Mouse (Mus musculus) spleen, postnatal 4 days (tissue): ENCODE data around the gene Snrpg.
A peak's percentile ranks its signal among the peaks of the same experiment; 100 is the strongest.

Source experiments
- DNase-seq, 2 experiments: peaks; one replicate each; pipeline ENCODE4 v3.0.0; 2022; ENCODE audit warnings: low spot score in 2 of 2

Gene Snrpg

GRCm38 (mm10) chr6:86399995-86400394, 28.9 kb downstream of the Snrpg start:
- DNase-seq, result no peak

GRCm38 (mm10) chr6:86400972-86401371, 29.9 kb downstream of the Snrpg start:
- DNase-seq, result peak; percentile 76 to 83

DNA sequence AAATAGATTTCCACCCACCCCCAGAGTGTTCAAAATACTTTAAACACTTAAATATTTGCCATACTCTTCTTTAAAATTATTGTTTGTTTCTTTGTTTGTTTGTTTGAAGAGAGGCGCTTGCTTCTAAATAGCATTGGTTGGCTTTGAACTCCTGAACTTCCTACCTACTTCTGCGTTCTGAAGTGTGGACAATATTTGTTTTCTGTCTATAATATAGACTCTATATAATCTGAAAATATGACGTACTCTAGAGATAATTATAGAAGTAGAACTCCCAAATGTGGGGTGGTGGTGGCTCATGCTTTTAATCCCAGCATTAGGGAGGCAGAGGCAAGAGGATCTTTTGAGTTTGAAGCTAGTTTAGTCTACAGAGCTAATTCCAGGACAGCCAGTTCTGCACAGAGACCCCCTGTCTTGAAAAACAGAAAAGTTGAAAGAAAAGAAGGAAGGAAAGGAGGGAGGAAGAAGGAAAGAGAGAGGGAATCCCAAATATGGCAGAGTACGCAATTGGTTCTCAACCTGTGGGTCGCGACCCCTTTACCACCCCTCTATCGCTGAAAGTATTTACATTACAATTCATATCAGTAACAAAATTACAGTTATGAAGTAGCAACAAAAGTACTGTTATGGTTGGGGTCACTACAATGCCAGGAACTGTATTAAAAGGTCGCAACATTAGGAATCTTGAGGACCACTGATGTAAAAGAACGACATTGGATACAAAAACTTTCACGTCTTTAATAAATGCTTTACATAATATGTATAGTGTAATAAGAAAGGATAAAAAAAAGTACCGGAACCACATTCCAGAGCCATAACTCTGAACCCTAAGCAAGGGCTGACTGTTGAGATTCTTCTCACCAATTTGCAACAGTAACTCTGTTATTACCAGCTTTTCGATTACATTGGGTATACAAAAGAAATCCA, 31.8 kb downstream of the Snrpg start:
- DNase-seq, result no peak

DNA sequence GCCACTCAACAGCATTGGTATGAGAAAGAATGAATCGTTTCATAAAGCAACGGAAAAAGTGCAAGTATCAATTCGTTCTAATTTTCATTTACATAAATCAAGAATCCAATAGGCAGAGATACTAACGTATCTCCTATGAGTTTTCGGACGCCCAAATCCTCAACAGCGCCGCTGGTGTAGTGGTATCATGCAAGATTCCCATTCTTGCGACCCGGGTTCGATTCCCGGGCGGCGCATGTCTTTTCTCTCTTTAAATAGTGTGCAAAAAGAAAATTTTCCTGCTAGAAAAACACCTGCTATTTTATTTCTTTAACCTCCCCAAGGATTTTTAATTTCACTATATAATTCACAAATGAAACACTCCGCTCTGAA, 32.6 kb downstream of the Snrpg start:
- peak; percentile 87 to 92 for DNase-seq

DNA sequence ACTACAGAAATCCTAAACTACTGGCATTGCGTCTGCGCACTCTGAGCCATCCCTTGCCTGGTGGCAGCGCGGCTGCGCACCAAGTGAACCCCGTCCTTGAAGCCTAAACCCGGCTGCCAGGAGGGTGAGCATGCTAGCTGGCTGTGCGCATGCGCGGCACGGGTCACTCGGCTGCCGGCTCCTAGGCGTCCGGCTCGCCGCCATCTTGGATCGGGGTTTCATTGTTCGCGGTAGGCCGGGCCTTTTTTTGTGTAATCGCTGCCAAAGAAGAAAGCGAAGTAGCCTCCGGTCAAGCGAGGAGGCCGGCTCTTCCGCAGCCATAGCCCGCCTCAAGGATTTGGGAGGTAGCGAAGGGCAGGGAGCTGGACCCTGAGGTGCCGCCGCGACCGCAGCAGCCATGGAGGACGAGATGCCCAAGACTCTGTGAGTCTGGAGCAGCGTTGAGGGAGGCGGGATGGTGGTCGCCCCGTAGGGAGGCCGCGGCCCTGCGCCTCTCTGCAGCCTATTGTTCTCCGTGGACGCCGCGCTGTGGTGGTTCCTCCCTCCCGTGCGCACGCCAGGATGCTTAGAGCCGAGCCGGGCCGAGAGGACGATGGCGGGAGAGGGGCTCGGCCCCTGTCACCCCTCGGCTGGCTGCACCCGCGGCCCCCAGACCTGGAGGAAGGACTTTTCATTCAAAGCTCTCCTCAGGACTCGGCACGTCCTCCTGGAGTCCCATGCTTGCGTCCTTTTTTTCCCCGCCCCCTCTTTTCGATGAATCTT, 33.2 kb downstream of the Snrpg start, which contains the start of gene Tia1:
Gene Tia1, plus strand, starts transcription at position 120 of the 762 bp plus-strand sequence.
- DNase-seq, result peak; percentile 96 to 99

- DNase-seq, result no peak
Measured at GRCm38 (mm10) chr6:86404996-86405395, 33.9 kb downstream of the Snrpg start.

DNA sequence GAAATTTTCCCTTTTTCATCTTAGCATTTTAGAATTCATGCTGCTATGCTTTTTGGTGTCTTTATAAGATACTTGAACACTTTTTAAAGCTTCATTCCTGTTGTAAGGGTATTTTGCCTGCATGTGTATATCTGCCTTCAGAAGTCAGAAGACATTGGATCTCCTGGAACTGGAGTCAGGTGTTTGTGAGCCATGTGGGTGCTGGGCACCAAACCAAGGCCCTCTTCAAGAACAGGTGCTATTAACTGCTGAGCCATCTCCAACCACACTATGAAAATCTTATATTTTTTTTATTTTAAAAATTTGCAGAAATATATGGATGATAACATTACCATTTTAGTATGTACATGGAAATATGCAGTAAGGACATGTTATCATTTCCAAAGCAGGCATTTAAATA, 35.2 kb downstream of the Snrpg start:
- no peak for DNase-seq

DNA sequence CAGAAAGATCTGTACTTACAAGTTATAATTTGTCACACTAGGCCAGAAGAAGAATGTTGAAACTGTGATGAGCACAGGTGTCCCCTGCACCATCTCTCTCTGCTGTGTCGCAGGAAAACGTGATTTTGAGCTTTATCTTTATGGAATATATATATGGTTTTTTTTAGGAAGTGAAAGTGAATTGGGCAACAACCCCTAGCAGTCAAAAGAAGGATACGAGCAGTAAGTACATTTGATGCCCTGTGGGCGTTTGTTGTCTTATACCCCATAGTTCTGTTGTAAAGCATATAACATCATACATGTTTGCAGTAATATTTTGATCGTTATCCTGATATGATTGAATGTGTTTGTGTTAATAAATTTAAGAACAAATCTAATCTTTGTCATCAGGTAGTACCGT, 47.6 kb downstream of the Snrpg start:
- DNase-seq, result no peak

- no peak for DNase-seq
Measured at GRCm38 (mm10) chr6:86419239-86419638, 48.1 kb downstream of the Snrpg start.

- DNase-seq, result no peak
Measured at GRCm38 (mm10) chr6:86420491-86420890, 49.4 kb downstream of the Snrpg start.

DNA sequence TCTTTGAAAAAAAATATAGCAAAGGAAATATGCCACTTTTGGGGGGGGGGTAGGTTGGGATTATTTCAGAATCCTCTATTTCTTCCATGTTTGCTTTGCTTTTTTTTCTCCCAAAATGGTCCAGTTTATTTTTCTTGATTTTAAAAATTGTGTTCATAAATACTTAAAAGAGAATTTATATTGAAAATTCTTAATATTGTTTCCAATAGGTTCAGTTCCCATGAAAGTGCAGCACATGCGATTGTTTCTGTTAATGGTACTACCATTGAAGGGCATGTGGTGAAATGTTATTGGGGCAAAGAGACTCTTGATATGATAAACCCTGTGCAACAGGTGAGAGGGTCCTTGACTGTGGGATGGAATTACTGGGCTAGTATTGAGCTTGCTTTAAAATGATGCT, 55.3 kb downstream of the Snrpg start, which contains the start of gene Gm44790:
Gene Gm44790, plus strand, starts transcription at position 301 of the 400 bp plus-strand sequence.
- no peak for DNase-seq
